Mouse (Mus musculus): ENCODE measurements around the gene Mycbp2. TPM values are rescaled to one million over a fixed set of nuclear protein-coding genes. Genes with fewer than 3 reads are reported as not detected.
A peak's percentile ranks its signal among the peaks of the same experiment; 100 is the strongest.

The Mycbp2 gene
- total and polyA plus RNA-seq, 2 experiments from 2014 or later = 49.3 to 113 TPM

- H3K9ac ChIP-seq = no peak overlapping the region
- no peak overlapping the region for H3K4me3 ChIP-seq (ENCODE audit: low read depth, low read length)
- no peak overlapping the region for H3K27ac ChIP-seq (ENCODE audit: low read depth, low read length)
- no peak for DNase-seq
- H3K36me3 ChIP-seq (ENCODE audit: insufficient read depth) = peaks cover 46% of the 10 kb centered on the region
- no peak overlapping the region for H3K4me2 ChIP-seq (ENCODE audit: low read depth)
- no peaks in the 10 kb centered on the region for H3K4me1 ChIP-seq (ENCODE audit: insufficient read depth)
- H3K9me3 ChIP-seq (ENCODE audit: low read length) = no peaks in the 10 kb centered on the region
- no peaks in the 10 kb centered on the region for H3K27me3 ChIP-seq (ENCODE audit: insufficient read depth, low read length)
- TF ChIP-seq CTCF (IDR thresholded peaks at IDR 0.05; ENCODE audit: low read depth) = no peak
- ATAC-seq = no peak
- 92% methylated on average over 7 of the region's 7 CpGs for WGBS
These were observed 190.9 kb downstream of the Mycbp2 start for GRCm38 (mm10) chr14:103155685-103156084.

GRCm38 (mm10) chr14:103150139-103150538, 196.5 kb downstream of the Mycbp2 start:
- Histone ChIP-seq H3K9ac (no peak overlapping the region), H3K27me3 (ENCODE audit: insufficient read depth, low read length) (no peaks in the 10 kb centered on the region), H3K4me2 (ENCODE audit: low read depth) (no peak overlapping the region), H3K27ac (ENCODE audit: low read depth, low read length) (no peak overlapping the region), H3K4me1 (ENCODE audit: insufficient read depth) (no peaks in the 10 kb centered on the region), H3K36me3 (ENCODE audit: insufficient read depth) (peaks cover 48% of the 10 kb centered on the region), H3K9me3 (ENCODE audit: low read length) (no peaks in the 10 kb centered on the region), H3K4me3 (ENCODE audit: low read depth, low read length) (no peak overlapping the region)
- ATAC-seq (no peak), DNase-seq (no peak)
- no peak for TF ChIP-seq CTCF (IDR thresholded peaks at IDR 0.05; ENCODE audit: low read depth)
- WGBS = 93% methylated on average over 5 of the region's 5 CpGs

DNA sequence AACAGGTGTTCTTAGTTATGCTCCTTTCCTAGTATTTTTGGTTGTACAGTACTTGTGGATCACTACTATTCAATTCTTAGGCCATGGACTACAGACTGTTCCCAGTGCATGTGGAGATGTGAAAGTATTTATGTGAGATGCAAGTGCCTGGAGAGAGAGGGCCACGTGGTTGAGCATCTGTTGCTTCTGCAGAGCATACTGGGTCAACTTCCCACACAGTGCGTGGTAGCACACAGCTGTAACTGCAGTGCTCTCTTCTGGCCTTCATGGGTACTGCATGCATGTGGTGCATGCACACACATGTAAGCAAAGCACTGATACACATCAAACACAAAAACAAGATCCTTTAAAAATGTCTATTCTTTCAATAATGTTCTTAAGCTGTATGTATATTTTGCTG, 214.6 kb downstream of the Mycbp2 start:
- 77% methylated on average over 2 of the region's 2 CpGs for WGBS
- TF ChIP-seq CTCF (IDR thresholded peaks at IDR 0.05; ENCODE audit: low read depth) = peak; percentile 62
- no peak overlapping the region for H3K9ac ChIP-seq
- ATAC-seq (peak; percentile 81), DNase-seq (peak; percentile 29)
- H3K27ac ChIP-seq (ENCODE audit: low read depth, low read length) = no peak overlapping the region
- H3K27me3 ChIP-seq (ENCODE audit: insufficient read depth, low read length) = no peaks in the 10 kb centered on the region
- no peak overlapping the region for H3K4me2 ChIP-seq (ENCODE audit: low read depth)
- H3K4me3 ChIP-seq (ENCODE audit: low read depth, low read length) = no peak overlapping the region
- no peaks in the 10 kb centered on the region for H3K9me3 ChIP-seq (ENCODE audit: low read length)
- H3K4me1 ChIP-seq (ENCODE audit: insufficient read depth) = no peaks in the 10 kb centered on the region
- H3K36me3 ChIP-seq (ENCODE audit: insufficient read depth) = peaks cover 61% of the 10 kb centered on the region

GRCm38 (mm10) chr14:103125756-103126155, 220.9 kb downstream of the Mycbp2 start:
- peaks cover 69% of the 10 kb centered on the region for H3K36me3 ChIP-seq (ENCODE audit: insufficient read depth)
- H3K4me3 ChIP-seq (ENCODE audit: low read depth, low read length) = no peak overlapping the region
- no peak overlapping the region for H3K4me2 ChIP-seq (ENCODE audit: low read depth)
- WGBS = 85% methylated on average over 6 of the region's 6 CpGs
- H3K27me3 ChIP-seq (ENCODE audit: insufficient read depth, low read length) = no peaks in the 10 kb centered on the region
- no peaks in the 10 kb centered on the region for H3K4me1 ChIP-seq (ENCODE audit: insufficient read depth)
- no peak for TF ChIP-seq CTCF (IDR thresholded peaks at IDR 0.05; ENCODE audit: low read depth)
- H3K27ac ChIP-seq (ENCODE audit: low read depth, low read length) = no peak overlapping the region
- no peaks in the 10 kb centered on the region for H3K9me3 ChIP-seq (ENCODE audit: low read length)
- no peak for ATAC-seq
- no peak for DNase-seq
- H3K9ac ChIP-seq = no peak overlapping the region

GRCm38 (mm10) chr14:103114994-103115670, 231.5 kb downstream of the Mycbp2 start:
- H3K36me3 ChIP-seq (ENCODE audit: insufficient read depth) = peaks cover 42% of the 10 kb centered on the region
- H3K4me1 ChIP-seq (ENCODE audit: insufficient read depth) = no peaks in the 10 kb centered on the region
- no peak for ATAC-seq
- H3K4me3 ChIP-seq (ENCODE audit: low read depth, low read length) = no peak overlapping the region
- H3K27me3 ChIP-seq (ENCODE audit: insufficient read depth, low read length) = no peaks in the 10 kb centered on the region
- no peak for DNase-seq
- H3K4me2 ChIP-seq (ENCODE audit: low read depth) = no peak overlapping the region
- no peak overlapping the region for H3K9ac ChIP-seq
- WGBS = 94% methylated on average over 3 of the region's 3 CpGs
- no peak overlapping the region for H3K27ac ChIP-seq (ENCODE audit: low read depth, low read length)
- no peaks in the 10 kb centered on the region for H3K9me3 ChIP-seq (ENCODE audit: low read length)
- TF ChIP-seq CTCF (IDR thresholded peaks at IDR 0.05; ENCODE audit: low read depth) = no peak

DNA sequence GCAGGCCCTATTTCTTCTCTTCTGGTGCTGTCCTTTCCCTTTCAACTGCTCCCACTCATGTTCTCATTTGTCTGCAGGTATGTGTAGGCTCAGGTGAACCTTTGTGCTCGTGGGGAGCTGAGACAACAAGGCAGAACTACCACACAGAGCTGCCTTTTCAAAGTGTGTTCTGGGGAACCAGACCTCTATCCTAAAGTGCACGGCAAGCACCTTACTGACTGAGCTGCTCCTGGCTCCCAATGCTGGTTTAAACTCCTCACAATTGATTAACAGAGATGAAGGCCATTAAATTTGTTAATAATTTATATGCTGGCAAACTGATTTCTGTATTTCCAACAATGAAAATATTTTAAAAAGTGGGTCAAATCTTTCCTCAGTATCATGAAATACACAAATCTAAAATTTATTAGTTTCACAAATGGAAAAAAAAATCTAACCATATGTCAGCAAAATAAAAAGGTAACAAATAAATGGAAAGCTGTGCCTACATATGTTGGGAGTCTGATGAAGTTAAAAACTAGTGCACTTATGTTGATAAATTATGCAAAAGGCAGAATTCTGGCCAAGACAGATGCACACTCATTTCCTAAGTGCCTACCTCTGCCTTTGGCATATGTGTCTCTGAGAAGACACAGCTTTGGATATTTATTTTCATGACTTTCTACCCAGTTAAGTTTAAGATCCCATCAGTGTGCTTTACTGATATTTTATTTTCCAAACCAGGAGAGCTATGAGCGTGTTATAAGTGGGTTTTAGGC, 233.8 kb downstream of the Mycbp2 start:
- H3K9ac ChIP-seq = no peak overlapping the region
- H3K27ac ChIP-seq (ENCODE audit: low read depth, low read length) = no peak overlapping the region
- DNase-seq (no peak), ATAC-seq (no peak; the same call in 1 of the 2 replicates)
- no peak overlapping the region for H3K4me2 ChIP-seq (ENCODE audit: low read depth)
- H3K4me1 ChIP-seq (ENCODE audit: insufficient read depth) = no peaks in the 10 kb centered on the region
- no peaks in the 10 kb centered on the region for H3K27me3 ChIP-seq (ENCODE audit: insufficient read depth, low read length)
- no peak overlapping the region for H3K4me3 ChIP-seq (ENCODE audit: low read depth, low read length)
- WGBS = 78% methylated on average over 3 of the region's 3 CpGs
- no peaks in the 10 kb centered on the region for H3K9me3 ChIP-seq (ENCODE audit: low read length)
- TF ChIP-seq CTCF (IDR thresholded peaks at IDR 0.05; ENCODE audit: low read depth) = no peak
- H3K36me3 ChIP-seq (ENCODE audit: insufficient read depth) = peaks cover 33% of the 10 kb centered on the region

- Histone ChIP-seq H3K9ac (no peak overlapping the region), H3K4me3 (ENCODE audit: low read depth, low read length) (no peak overlapping the region), H3K36me3 (ENCODE audit: insufficient read depth) (peaks cover 7% of the 10 kb centered on the region), H3K9me3 (ENCODE audit: low read length) (no peaks in the 10 kb centered on the region), H3K4me2 (ENCODE audit: low read depth) (no peak overlapping the region), H3K27me3 (ENCODE audit: insufficient read depth, low read length) (no peaks in the 10 kb centered on the region), H3K27ac (ENCODE audit: low read depth, low read length) (no peak overlapping the region), H3K4me1 (ENCODE audit: insufficient read depth) (no peaks in the 10 kb centered on the region)
- WGBS = 88% methylated on average over 4 of the region's 4 CpGs
- no peak for ATAC-seq
- TF ChIP-seq CTCF (IDR thresholded peaks at IDR 0.05; ENCODE audit: low read depth) = no peak
- DNase-seq = no peak
These were observed 236.6 kb downstream of the Mycbp2 start for GRCm38 (mm10) chr14:103109971-103110370.
